Mouse (Mus musculus) intestine, embryonic 16.5 days (tissue): ENCODE results near the gene Areg. TPM values are rescaled to one million over a fixed set of nuclear protein-coding genes. Genes with fewer than 3 reads are reported as not detected.

Source experiments
- ATAC-seq: fragments of 200-750 bp; cut with Nextera tagmentation; 2 replicates; pipeline ENCODE4 v1.8.0; 2017; ENCODE audit warnings: moderate TSS enrichment, moderate library complexity
- H3K27ac ChIP-seq: fragments of 300-500 bp; sonication (generic); 2 replicates; pipeline ENCODE4 v1.5.1; 2014; ENCODE audit warnings: mild to moderate bottlenecking, low read length
- H3K27me3 ChIP-seq: fragments of 300-500 bp; sonication (generic); replicated peaks from 2 replicates; pipeline ENCODE4 v1.6.1; 2014; ENCODE audit warnings: low read length, control low read depth, mixed read lengths; ENCODE audit not compliant: control insufficient read depth, insufficient read depth
- H3K36me3 ChIP-seq: fragments of 300-500 bp; sonication (generic); 2 replicates; pipeline ENCODE4 v1.6.1; 2014; ENCODE audit warnings: low read length, control low read depth; ENCODE audit not compliant: control insufficient read depth, insufficient read depth
- H3K4me1 ChIP-seq: fragments of 300-500 bp; sonication (generic); 2 replicates; pipeline ENCODE4 v1.6.1; 2014; ENCODE audit warnings: low read length, control low read depth, mixed read lengths; ENCODE audit not compliant: control insufficient read depth, insufficient read depth
- H3K4me2 ChIP-seq: fragments of 300-500 bp; sonication (generic); 2 replicates; pipeline ENCODE4 v1.6.1; 2014; ENCODE audit warnings: low read depth, low read length, control low read depth
- H3K4me3 ChIP-seq: fragments of 300-500 bp; sonication (generic); 2 replicates; pipeline ENCODE4 v1.5.1; 2014; ENCODE audit warnings: mild to moderate bottlenecking, low read length
- H3K9ac ChIP-seq: fragments of 300-500 bp; sonication (generic); 2 replicates; pipeline ENCODE4 v1.6.1; 2014; ENCODE audit warnings: low read depth, low read length
- H3K9me3 ChIP-seq: fragments of 300-500 bp; sonication (generic); 2 replicates; pipeline ENCODE4 v1.6.1; 2016; ENCODE audit warnings: low read length, control low read depth; ENCODE audit not compliant: control insufficient read depth
- WGBS: fragments of 180-500 bp; shearing (Covaris S2); extraction: QIAGEN DNeasy Blood & Tissue Kit; methylation state at CpG from one replicate; pipeline ENCODE4 v1.1.7; 2014; 5-methylcytosine and 5-hydroxymethylcytosine counted together
- polyA plus RNA-seq: library from polyadenylated mRNA; unstranded; fragments of >200 nt; fragmentation: Nextera tagmentation; extraction: Ambion mirVana; gene quantifications from 2 replicates; pipeline ENCODE4 v1.2.1, GENCODE M21; 2015

Gene Areg
- polyA plus RNA-seq, 1 experiment from 2014 or later: 3.8 TPM

DNA sequence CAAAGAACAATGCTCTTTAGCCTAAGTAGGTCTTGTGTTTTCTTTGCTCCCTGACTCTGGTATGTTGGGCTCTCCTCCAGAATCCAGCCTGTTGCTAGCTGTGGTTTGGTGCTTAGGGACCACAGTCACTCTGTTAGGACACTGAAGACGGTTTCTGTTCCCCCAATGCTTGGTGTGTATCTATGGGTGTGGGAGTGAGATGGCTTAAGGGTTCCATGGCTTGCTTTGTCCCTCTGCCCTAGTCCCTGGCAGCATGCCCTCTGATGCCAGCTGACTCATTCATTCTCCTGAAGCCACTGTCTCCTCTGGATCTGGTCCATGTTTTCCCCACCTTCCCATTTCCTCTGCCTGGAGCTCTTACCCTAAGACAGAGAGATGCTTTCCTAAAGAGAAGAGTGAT lies 24.8 kb upstream of the Areg start:
- Histone ChIP-seq H3K4me3 (no peak overlapping the region), H3K36me3 (no peaks in the 10 kb centered on the region), H3K27me3 (no peaks in the 10 kb centered on the region), H3K27ac (no peak overlapping the region), H3K9me3 (no peaks in the 10 kb centered on the region), H3K4me1 (no peaks in the 10 kb centered on the region), H3K9ac (no peak overlapping the region), H3K4me2 (no peak overlapping the region)
- ATAC-seq: no peak
- whole genome bisulfite sequencing: 81% methylated on average over 1 of the region's 1 CpGs

DNA sequence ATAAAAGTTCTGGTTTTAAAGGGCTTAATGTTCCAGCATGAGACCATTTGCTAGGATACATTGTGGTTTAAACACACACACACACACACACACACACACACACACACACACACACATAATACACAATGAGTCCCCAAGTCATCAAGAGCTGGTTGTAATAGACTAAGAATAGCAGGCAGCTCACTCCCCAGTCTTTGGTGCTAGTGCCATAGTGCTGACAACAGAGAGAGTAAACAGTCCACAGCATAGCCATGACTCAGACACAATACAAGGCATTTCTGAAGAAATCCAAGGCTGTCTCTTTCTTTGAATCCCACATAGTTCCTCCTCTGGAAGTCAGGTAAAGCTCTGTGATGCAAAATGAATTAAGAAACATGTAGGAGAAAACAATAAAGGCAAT lies 20.8 kb upstream of the Areg start:
- no peaks in the 10 kb centered on the region for H3K36me3 ChIP-seq
- no peak overlapping the region for H3K4me3 ChIP-seq
- no peaks in the 10 kb centered on the region for H3K27me3 ChIP-seq
- H3K4me2 ChIP-seq: no peak overlapping the region
- no peak overlapping the region for H3K27ac ChIP-seq
- no peak overlapping the region for H3K9ac ChIP-seq
- no peak for ATAC-seq
- no peaks in the 10 kb centered on the region for H3K9me3 ChIP-seq
- H3K4me1 ChIP-seq: no peaks in the 10 kb centered on the region

DNA sequence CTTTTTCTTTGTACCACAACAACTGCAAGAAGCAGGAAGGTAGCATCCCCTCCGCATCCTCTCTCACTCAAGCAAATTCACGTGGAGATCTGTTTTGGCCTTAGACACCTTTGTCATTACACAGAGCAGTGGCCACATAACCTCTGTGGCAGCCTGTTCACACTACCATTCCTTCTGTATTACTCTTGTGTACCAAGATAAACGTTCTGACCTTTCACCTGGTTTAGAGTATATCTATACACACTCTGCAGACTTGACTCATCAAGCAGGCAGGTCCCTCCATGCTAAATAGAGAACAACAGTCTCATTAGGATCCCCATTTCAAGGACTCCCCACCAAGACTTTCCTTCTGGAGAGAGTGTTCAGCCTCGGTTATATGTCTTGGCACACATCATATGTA lies 16.0 kb upstream of the Areg start:
- ATAC-seq: peak; percentile 55; the same call in 1 of the 2 replicates
- Histone ChIP-seq H3K9ac (no peak overlapping the region), H3K4me3 (no peak overlapping the region), H3K27ac (no peak overlapping the region), H3K27me3 (no peaks in the 10 kb centered on the region), H3K4me2 (no peak overlapping the region), H3K4me1 (no peaks in the 10 kb centered on the region), H3K36me3 (no peaks in the 10 kb centered on the region), H3K9me3 (no peaks in the 10 kb centered on the region)
- WGBS: 67% methylated on average over 4 of the region's 4 CpGs

DNA sequence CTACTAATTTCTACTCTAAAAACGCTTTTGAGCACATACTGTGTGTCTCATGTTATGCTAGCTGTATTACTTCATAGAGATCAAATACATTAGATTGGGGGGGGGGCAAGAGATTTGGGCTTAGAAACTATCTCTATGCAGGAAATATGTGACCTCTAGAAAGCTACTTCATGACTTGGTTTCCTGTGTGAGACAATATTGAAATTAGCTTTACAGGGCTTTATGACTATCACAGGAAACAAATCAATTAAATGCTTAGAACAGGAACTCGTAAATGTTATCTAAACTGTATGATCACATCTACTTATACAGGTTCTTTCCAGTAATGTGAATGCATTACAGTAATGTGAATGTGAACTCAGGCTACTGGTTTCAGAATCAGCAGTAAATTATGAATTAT lies 15.3 kb upstream of the Areg start:
- Histone ChIP-seq H3K9me3 (no peaks in the 10 kb centered on the region), H3K4me1 (no peaks in the 10 kb centered on the region), H3K27ac (no peak overlapping the region), H3K9ac (no peak overlapping the region), H3K36me3 (no peaks in the 10 kb centered on the region), H3K27me3 (no peaks in the 10 kb centered on the region), H3K4me3 (no peak overlapping the region), H3K4me2 (no peak overlapping the region)
- ATAC-seq: no peak
- 76% methylated on average over 2 of the region's 2 CpGs for WGBS

DNA sequence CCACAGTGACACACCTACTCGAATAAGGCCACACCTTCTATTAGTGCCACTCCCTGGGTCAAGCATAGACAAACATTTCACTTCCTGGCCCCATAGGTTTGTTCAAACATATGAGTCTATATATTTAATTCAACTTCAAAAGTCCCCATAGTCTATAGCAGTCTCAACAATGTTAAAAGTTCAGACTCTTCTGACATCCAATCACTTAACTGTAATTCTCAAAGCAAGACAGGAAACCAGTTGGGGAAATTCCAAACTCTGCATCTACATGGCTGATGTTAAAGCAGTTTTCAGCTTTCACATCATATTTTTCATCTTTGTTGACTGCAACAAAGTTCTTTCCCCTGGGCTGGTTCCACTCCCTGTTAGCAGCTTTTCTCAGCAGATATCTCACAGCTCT lies 12.8 kb upstream of the Areg start:
- H3K9ac ChIP-seq: no peak overlapping the region
- 81% methylated on average over 1 of the region's 1 CpGs for WGBS
- no peak overlapping the region for H3K4me2 ChIP-seq
- H3K4me1 ChIP-seq: no peaks in the 10 kb centered on the region
- no peak overlapping the region for H3K4me3 ChIP-seq
- no peak for ATAC-seq
- H3K27ac ChIP-seq: no peak overlapping the region
- H3K9me3 ChIP-seq: no peaks in the 10 kb centered on the region
- no peaks in the 10 kb centered on the region for H3K36me3 ChIP-seq
- H3K27me3 ChIP-seq: no peaks in the 10 kb centered on the region

DNA sequence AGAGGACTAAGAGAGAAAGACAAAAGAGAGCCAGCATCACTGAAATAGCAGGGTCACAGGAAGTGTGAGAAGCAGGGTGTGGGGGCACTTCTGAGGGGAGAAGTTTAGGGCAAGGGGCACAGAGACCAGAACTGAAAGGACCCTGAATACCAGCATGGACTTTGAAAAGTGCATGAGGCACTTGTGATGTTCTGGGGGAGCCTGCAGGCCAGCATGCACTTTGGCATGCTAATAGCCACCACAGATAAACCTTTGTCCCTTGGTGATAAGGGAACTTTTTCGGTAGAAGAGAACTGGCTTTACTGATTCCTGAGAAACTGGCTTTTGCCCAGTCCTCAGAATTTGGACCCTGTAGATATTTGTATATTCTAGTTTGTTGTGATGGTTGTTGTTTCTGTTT lies 4.4 kb upstream of the Areg start:
- Histone ChIP-seq H3K36me3 (no peaks in the 10 kb centered on the region), H3K27ac (no peak overlapping the region), H3K9ac (no peak overlapping the region), H3K4me1 (peaks cover 4% of the 10 kb centered on the region), H3K4me2 (no peak overlapping the region), H3K27me3 (no peaks in the 10 kb centered on the region), H3K4me3 (no peak overlapping the region), H3K9me3 (no peaks in the 10 kb centered on the region)
- WGBS: 30% methylated on average over 1 of the region's 1 CpGs
- ATAC-seq: peak; percentile 49

DNA sequence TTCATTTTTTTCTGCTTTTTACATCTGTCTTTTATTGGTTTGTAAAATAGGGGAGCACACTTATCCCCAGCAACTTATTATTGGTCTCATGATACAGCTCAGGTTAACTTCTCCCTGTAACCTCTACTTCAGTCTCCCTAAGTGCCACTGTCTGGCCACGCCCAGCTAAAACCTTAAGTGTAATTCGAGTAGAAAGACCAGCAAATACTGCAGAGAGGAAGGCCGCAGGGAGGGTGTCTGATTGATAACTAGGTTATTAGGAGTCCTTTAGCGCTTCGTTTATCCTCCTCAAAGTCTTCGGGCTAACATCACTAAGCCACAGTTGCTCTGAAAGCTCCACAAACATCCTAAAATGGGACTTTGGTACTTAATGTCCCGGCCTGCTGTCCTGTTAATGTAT lies 429 bp upstream of the Areg start:
- no peaks in the 10 kb centered on the region for H3K9me3 ChIP-seq
- H3K9ac ChIP-seq: peak overlapping the region; percentile 67
- peak overlapping the region; percentile 88 for H3K4me2 ChIP-seq
- peaks cover 4% of the 10 kb centered on the region for H3K4me1 ChIP-seq
- H3K36me3 ChIP-seq: no peaks in the 10 kb centered on the region
- H3K27me3 ChIP-seq: 0 out of 2 replicates have a peak, but pooled peaks cover 9% of the 10 kb centered on the region
- 7% methylated on average over 7 of the region's 7 CpGs for WGBS
- peak overlapping the region; percentile 58 for H3K4me3 ChIP-seq
- H3K27ac ChIP-seq: no peak overlapping the region
- 0 out of 2 replicates have a peak, but pooled peaks have one; percentile 16 for ATAC-seq

DNA sequence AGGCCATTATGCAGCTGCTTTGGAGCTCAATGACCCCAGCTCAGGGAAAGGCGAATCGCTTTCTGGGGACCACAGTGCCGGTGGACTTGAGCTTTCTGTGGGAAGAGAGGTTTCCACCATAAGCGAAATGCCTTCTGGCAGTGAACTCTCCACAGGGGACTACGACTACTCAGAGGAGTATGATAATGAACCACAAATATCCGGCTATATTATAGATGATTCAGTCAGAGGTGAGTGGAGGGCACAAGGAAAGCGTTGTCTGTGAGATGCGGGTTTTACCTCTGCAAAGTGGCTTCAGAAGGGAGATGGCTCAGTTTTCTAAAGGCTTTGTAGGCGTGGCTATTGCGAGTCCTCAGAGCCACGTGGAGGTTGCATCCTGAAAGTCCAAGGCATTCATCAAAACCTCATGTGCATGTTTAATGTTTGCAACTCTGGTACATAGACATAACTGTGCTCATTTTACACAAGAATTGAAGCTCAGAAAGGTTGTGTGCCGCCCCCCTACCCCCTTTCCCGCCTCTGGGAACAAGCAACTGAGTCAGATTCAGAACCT lies 1.6 kb downstream of the Areg start:
- Histone ChIP-seq H3K36me3 (no peaks in the 10 kb centered on the region), H3K4me3 (no peak overlapping the region), H3K9ac (no peak overlapping the region), H3K4me2 (no peak overlapping the region), H3K27me3 (0 out of 2 replicates have a peak, but pooled peaks cover 9% of the 10 kb centered on the region), H3K9me3 (no peaks in the 10 kb centered on the region), H3K4me1 (peaks cover 4% of the 10 kb centered on the region), H3K27ac (no peak overlapping the region)
- ATAC-seq: no peak
- WGBS: 52% methylated on average over 13 of the region's 13 CpGs

DNA sequence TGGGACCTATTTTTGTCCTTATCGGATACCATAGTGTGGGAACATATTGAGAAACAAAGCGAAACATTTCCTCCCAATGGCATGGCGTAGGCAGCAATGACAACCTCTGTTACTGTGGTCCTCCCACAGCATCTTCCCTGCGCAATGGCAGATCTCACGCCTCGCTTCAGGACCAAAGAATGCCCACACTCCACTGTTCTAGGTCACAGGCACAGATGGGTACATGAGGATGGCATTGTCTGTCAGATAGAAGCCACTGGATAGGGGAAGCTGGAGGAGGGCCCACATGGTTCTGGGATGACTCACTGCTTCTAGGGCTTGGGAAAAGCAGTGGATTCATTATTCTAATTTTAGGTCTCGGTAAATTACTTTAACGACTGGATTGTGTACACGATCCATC lies 5.6 kb downstream of the Areg start:
- Histone ChIP-seq H3K4me2 (no peak overlapping the region), H3K36me3 (no peaks in the 10 kb centered on the region), H3K9me3 (no peaks in the 10 kb centered on the region), H3K9ac (no peak overlapping the region), H3K27me3 (0 out of 2 replicates have a peak, but pooled peaks cover 9% of the 10 kb centered on the region), H3K27ac (no peak overlapping the region), H3K4me1 (peaks cover under 1% of the 10 kb centered on the region), H3K4me3 (no peak overlapping the region)
- WGBS: 84% methylated on average over 9 of the region's 9 CpGs
- no peak for ATAC-seq

DNA sequence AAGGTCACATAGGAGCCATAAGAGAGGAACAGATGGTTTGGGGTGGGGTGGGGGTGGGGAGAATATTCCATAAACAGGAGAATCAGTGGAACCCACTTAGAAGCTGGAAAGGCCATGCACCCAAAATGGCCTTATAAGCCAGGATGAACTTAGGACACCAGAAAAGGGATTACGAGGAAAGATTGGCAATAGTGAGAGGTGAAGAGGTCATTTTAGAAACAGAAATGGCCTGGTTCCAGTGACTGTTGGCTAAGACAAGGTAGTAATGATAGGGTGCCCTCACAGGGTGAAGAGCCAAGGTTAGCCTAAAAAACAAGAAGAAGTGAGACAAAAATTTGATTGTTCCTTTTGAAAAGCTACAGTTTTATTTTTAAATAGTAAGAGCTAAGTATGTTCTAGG lies 7.6 kb downstream of the Areg start:
- no peak overlapping the region for H3K27ac ChIP-seq
- no peaks in the 10 kb centered on the region for H3K36me3 ChIP-seq
- 79% methylated on average over 1 of the region's 1 CpGs for WGBS
- H3K4me1 ChIP-seq: no peaks in the 10 kb centered on the region
- no peaks in the 10 kb centered on the region for H3K9me3 ChIP-seq
- no peak overlapping the region for H3K4me2 ChIP-seq
- H3K4me3 ChIP-seq: no peak overlapping the region
- ATAC-seq: no peak
- H3K27me3 ChIP-seq: 0 out of 2 replicates have a peak, but pooled peaks cover 3% of the 10 kb centered on the region
- H3K9ac ChIP-seq: no peak overlapping the region
